Mouse (Mus musculus): ENCODE measurements around the gene Dyrk1b. TPM values are rescaled to one million over a fixed set of nuclear protein-coding genes. Genes with fewer than 3 reads are reported as not detected.
"Not testable (repeated sequence)": the region's sequence is repeated elsewhere in the genome, so short reads cannot be mapped to it uniquely, and the experiment has no call there.

Dyrk1b gene
- polyA plus RNA-seq, 1 experiment from 2014 or later = 9.0 TPM

DNA sequence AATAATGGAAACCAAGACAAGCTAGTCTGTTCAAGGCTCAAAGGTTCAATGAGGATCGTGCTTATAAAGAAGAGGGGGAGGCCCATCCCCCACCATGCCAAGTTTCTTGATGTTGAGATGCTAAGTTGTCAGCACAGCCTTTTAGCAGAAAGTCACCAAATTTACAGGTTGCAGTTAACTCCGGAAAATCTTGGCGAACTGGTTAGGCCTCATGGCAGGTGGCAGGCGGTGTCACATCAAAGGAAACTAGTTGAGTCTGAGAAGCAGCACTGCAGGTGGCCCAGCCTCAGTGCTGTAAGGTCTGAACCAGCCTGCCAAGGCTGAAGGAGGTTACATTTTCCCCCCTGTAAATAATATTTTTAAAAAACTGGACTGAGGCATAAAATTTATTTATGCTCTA is 47.6 kb downstream of the Dyrk1b start:
- H3K4me1 ChIP-seq; H3K36me3 ChIP-seq; H3K9ac ChIP-seq; H3K9me3 ChIP-seq; ATAC-seq (ENCODE audit: extremely low read depth, insufficient number of reproducible peaks, low FRiP score, low TSS enrichment); H3K4me3 ChIP-seq; H3K27ac ChIP-seq (replicated peaks); H3K4me2 ChIP-seq; H3K27me3 ChIP-seq (replicated peaks): not testable (repeated sequence)
- WGBS = 73% methylated on average over 4 of the region's 4 CpGs

GRCm38 (mm10) chr7:28227421-28227820 is 48.2 kb downstream of the Dyrk1b start:
- not testable (repeated sequence) for H3K9me3 ChIP-seq; ATAC-seq (ENCODE audit: extremely low read depth, insufficient number of reproducible peaks, low FRiP score, low TSS enrichment); H3K4me3 ChIP-seq; H3K4me1 ChIP-seq; H3K9ac ChIP-seq; H3K4me2 ChIP-seq; H3K27ac ChIP-seq (replicated peaks); H3K27me3 ChIP-seq (replicated peaks); H3K36me3 ChIP-seq
- 77% methylated on average over 4 of the region's 4 CpGs for WGBS

Other genes starting within 250 kb of the Dyrk1b start
- gene Zfp780b, start 200.3 kb upstream of the Dyrk1b start, polyA plus RNA-seq (2015; fragmentation: Nextera tagmentation; extraction: Ambion mirVana) = 12.0 and 13.1 TPM in 2 replicates
- gene Zfp850, start 165.4 kb upstream of the Dyrk1b start, polyA plus RNA-seq (2015; fragmentation: Nextera tagmentation; extraction: Ambion mirVana) = 1.7 and 2.7 TPM in 2 replicates
- gene Psmc4, start 129.4 kb upstream of the Dyrk1b start, polyA plus RNA-seq (2015; fragmentation: Nextera tagmentation; extraction: Ambion mirVana) = 232 and 244 TPM in 2 replicates
- gene Fcgbp, start 108.2 kb upstream of the Dyrk1b start, polyA plus RNA-seq (2015; fragmentation: Nextera tagmentation; extraction: Ambion mirVana) = 0.11 TPM in 1 of 2 replicates, not detected in the other
- gene 9530053A07Rik, start 50.0 kb upstream of the Dyrk1b start, polyA plus RNA-seq (2015; fragmentation: Nextera tagmentation; extraction: Ambion mirVana) = 0.05 TPM in 1 of 2 replicates, not detected in the other
- gene Fbl, start 9.8 kb upstream of the Dyrk1b start, polyA plus RNA-seq (2015; fragmentation: Nextera tagmentation; extraction: Ambion mirVana) = 81.3 and 86.7 TPM in 2 replicates
- 1.1 and 1.2 TPM in 2 replicates for gene Eid2, start 88.4 kb downstream of the Dyrk1b start, polyA plus RNA-seq (2015; fragmentation: Nextera tagmentation; extraction: Ambion mirVana)
- 7.4 and 7.6 TPM in 2 replicates for gene Eid2b, start 98.3 kb downstream of the Dyrk1b start, polyA plus RNA-seq (2015; fragmentation: Nextera tagmentation; extraction: Ambion mirVana)
- gene Selenov, start 111.7 kb downstream of the Dyrk1b start, polyA plus RNA-seq (2015; fragmentation: Nextera tagmentation; extraction: Ambion mirVana) = not detected in 2 replicates
- gene Dll3, start 122.8 kb downstream of the Dyrk1b start, polyA plus RNA-seq (2015; fragmentation: Nextera tagmentation; extraction: Ambion mirVana) = 0.05 and 0.19 TPM in 2 replicates
- gene Timm50, start 132.6 kb downstream of the Dyrk1b start, polyA plus RNA-seq (2015; fragmentation: Nextera tagmentation; extraction: Ambion mirVana) = 114 and 131 TPM in 2 replicates
- gene Supt5, start 159.3 kb downstream of the Dyrk1b start, polyA plus RNA-seq (2015; fragmentation: Nextera tagmentation; extraction: Ambion mirVana) = 60.1 and 62.3 TPM in 2 replicates
- 599 and 651 TPM in 2 replicates for gene Rps16, start 171.2 kb downstream of the Dyrk1b start, polyA plus RNA-seq (2015; fragmentation: Nextera tagmentation; extraction: Ambion mirVana)
- gene Plekhg2, start 193.1 kb downstream of the Dyrk1b start, polyA plus RNA-seq (2015; fragmentation: Nextera tagmentation; extraction: Ambion mirVana) = 43.5 and 49.3 TPM in 2 replicates
- 11.9 and 13.6 TPM in 2 replicates for gene Zfp36, start 200.8 kb downstream of the Dyrk1b start, polyA plus RNA-seq (2015; fragmentation: Nextera tagmentation; extraction: Ambion mirVana)
- 49.9 and 54.2 TPM in 2 replicates for gene Med29, start 213.2 kb downstream of the Dyrk1b start, polyA plus RNA-seq (2015; fragmentation: Nextera tagmentation; extraction: Ambion mirVana)
- 73.4 and 75.1 TPM in 2 replicates for gene Paf1, start 213.5 kb downstream of the Dyrk1b start, polyA plus RNA-seq (2015; fragmentation: Nextera tagmentation; extraction: Ambion mirVana)